Mouse (Mus musculus): ENCODE results near the gene Leng1.

Leng1 gene

DNA sequence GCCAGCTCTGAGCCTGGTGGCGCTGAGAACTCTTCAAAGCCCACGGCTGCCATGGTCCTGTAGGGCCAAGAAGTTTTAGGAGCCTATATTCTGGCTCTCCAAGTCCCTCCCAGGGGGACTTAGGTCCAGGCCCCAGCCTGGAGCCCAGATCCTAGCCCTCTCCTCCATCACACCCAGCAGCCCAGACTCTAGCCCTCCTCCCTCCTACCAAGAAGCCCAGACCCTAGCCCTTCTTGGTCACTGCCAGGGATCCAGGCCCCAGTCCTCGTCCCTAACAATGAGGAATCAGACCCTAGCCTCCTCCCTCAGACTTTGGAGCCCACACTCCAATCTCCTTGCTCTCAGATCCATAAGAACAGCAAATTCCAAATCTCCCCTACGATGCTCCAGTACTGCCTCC is 36.6 kb downstream of the Leng1 start:
- no peak for DNase-seq

GRCm38 (mm10) chr7:3617242-3617995 is 48.2 kb downstream of the Leng1 start, which contains the start of gene Ndufa3:
Gene Ndufa3 (plus strand): TSS chr7:3617373.
- DNase-seq, result peak; percentile 85 to 90

DNA sequence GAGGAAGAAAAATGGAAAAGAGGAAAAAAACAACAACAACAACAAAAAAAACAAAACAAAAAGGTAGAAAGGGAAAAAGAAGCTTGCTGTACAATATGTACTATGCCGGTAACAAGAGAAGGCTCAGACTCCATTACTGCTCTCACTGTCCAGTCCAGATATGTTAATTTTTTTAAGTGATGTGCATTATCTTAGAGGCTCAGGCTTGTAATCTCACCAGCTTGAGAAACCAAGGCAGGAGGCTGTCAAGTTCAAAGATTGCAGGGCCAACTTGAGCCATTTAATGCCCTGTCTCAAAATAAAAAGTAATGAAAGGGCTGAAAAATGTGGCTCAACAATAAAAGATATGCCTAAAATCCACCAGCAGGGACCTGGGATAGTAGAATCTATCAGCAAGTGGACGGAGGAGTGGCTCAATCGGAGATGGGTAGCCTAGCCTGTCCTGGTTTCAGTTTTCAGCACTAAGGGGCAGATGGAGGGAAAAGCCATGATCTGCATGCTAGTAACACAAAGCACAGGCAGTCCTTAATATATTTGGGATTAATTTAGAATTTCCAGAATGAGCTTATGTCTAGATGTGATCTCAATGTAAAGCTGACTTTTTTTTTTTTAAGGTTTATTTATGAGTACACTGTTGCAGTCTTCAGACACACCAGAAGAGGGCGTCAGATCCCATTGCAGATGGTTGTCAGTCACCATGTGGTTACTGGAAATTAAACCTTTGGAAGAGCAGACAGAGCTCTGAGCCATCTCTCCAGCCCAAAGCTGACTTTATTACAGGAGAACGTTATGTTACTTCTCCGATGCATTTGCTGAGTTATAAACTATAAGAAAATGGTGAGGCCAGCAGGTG is 49.0 kb downstream of the Leng1 start:
- peak; percentile 56 to 71 for DNase-seq

DNA sequence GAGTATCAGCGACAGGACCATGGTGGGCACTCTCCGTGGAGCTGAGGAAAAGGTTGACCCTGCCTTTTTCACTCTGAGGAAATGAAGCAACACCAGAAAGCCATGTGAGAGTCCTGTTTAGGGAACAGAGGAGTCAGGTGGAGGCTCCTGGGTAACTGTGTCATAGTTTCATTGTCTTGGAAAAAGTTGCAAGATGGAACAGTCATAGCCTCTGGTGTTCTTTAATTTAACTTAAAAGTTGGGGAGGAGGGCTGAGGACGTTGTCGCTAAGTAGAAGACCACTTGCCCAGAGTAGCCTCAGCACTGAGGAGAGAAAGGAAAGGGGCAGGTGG is 49.6 kb downstream of the Leng1 start, which contains the start of gene Oscar:
Gene Oscar, minus strand, starts transcription at position 101 of the 332 bp plus-strand sequence.
- no peak for DNase-seq

- DNase-seq, result no peak
Observed at GRCm38 (mm10) chr7:3614021-3614420, 51.6 kb downstream of the Leng1 start.

DNA sequence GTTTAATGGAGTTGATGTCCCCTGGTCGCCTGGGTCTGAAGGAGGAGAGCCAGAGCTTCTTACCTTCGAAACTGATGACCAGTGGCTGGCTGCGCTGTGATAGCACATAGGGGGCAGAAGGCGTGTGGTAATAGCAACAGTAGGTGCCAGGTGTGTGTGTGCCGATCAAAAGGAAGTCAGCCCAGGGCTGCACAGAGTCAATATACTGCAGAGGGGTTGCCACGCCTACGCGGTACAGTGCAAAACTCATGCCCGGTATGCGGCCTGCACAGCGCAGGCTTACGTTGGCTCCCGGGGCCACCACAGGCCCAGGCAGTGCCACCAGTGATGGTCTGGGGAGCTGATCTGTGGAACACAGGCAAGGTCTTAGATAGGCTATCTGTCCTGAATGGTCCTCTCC is 54.6 kb downstream of the Leng1 start:
- DNase-seq, result no peak

DNA sequence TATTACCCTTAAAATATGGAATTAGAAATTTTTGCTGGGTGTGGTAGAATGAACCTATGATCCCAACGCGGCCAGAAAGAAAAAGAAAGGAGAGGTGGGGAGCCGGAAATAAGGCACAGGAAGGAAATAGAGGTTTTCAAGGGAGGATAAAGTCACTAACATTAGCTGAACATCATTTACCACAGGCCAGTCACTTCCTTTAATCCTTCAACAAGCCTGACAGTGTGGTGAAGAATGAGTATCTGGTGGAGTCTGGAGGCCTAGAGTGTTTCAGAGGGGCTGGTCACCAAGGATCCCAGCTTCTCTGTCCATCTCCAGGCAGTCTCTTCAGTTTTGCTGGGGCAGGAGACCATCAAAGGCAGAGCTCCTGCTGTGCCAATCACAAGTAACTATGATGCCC is 55.2 kb downstream of the Leng1 start:
- DNase-seq, result no peak

All from cerebellum, postnatal 36 days (tissue).